Mouse (Mus musculus) embryonic facial prominence, embryonic 15.5 days (tissue): ENCODE measurements around the gene Olfr918. TPM values are rescaled to one million over a fixed set of nuclear protein-coding genes. Genes with fewer than 3 reads are reported as not detected.

Source experiments
- ATAC-seq: fragments of 200-750 bp; cut with Nextera tagmentation; 2 replicates; pipeline ENCODE4 v1.8.0; 2017; ENCODE audit warnings: low read depth, moderate TSS enrichment; ENCODE audit not compliant: insufficient number of reproducible peaks, low FRiP score, low TSS enrichment
- H3K27ac ChIP-seq: fragments of 300-500 bp; sonication (generic); replicated peaks from 2 replicates; pipeline ENCODE4 v1.5.1; 2015; ENCODE audit warnings: mild to moderate bottlenecking, inconsistent platforms
- H3K27me3 ChIP-seq: fragments of 300-500 bp; sonication (generic); 2 replicates; pipeline ENCODE4 v1.6.1; 2015; ENCODE audit warnings: inconsistent platforms
- H3K36me3 ChIP-seq: fragments of 300-500 bp; sonication (generic); 2 replicates; pipeline ENCODE4 v1.6.1; 2015; ENCODE audit warnings: mild to moderate bottlenecking, inconsistent platforms
- H3K4me1 ChIP-seq: fragments of 300-500 bp; sonication (generic); 2 replicates; pipeline ENCODE4 v1.6.1; 2015; ENCODE audit warnings: inconsistent platforms
- H3K4me2 ChIP-seq: fragments of 300-500 bp; sonication (generic); replicated peaks from 2 replicates; pipeline ENCODE4 v1.6.1; 2015; ENCODE audit warnings: mild to moderate bottlenecking, inconsistent platforms
- H3K4me3 ChIP-seq: fragments of 300-500 bp; sonication (generic); replicated peaks from 2 replicates; pipeline ENCODE4 v1.5.1; 2015; ENCODE audit warnings: mild to moderate bottlenecking, inconsistent platforms
- H3K9ac ChIP-seq: fragments of 300-500 bp; sonication (generic); 2 replicates; pipeline ENCODE4 v1.6.1; 2015; ENCODE audit warnings: inconsistent platforms
- H3K9me3 ChIP-seq: fragments of 300-500 bp; sonication (generic); replicated peaks from 2 replicates; pipeline ENCODE4 v1.6.1; 2016; ENCODE audit warnings: inconsistent platforms
- WGBS: fragments of 180-500 bp; shearing (Covaris S2); methylation state at CpG from one replicate; pipeline ENCODE4 v1.1.7; 2015; 5-methylcytosine and 5-hydroxymethylcytosine counted together
- polyA plus RNA-seq: library from polyadenylated mRNA; unstranded; fragments of >200 nt; fragmentation: Nextera tagmentation; extraction: Ambion mirVana; gene quantifications from 2 replicates; pipeline ENCODE4 v1.2.1, GENCODE M21; 2015

Olfr918 gene
- polyA plus RNA-seq = 0.05 TPM in 1 of 2 replicates, not detected in the other

- H3K9ac ChIP-seq = no peak within 1 kb of the TSS
- H3K4me3 ChIP-seq = no peak within 1 kb of the TSS
- H3K27ac ChIP-seq = no peak within 1 kb of the TSS
- no peak within 1 kb of the TSS for H3K4me2 ChIP-seq
- no peaks in the 10 kb centered on the region for H3K9me3 ChIP-seq
- H3K4me1 ChIP-seq = no peaks in the 10 kb centered on the region
- H3K27me3 ChIP-seq = no peaks in the 10 kb centered on the region
- no peak for ATAC-seq
- no peaks in the 10 kb centered on the region for H3K36me3 ChIP-seq
- WGBS = 81% methylated on average over 2 of the region's 2 CpGs
Observed at GRCm38 (mm10) chr9:38674501-38674900, at the start of gene Olfr918. TSS of gene Olfr918 (minus strand) at chr9:38674601.

DNA sequence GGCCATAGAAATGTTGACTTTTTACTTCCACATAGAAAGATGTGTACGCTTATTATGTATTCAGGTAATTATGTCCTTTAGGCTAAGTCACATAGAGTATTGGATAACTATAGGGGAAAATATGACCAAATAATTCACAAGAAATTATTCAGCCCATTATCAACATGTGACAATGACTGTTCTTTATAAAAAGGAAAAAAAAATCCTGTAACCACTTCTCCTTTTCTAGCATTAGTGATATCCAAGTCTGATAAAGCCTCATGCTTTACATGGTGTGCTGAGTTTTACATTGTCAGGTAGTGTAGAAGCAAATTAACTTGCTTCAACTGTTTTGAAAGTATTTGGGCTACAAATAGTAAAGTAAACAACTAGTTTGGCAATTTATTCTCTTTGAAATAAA is 49.6 kb upstream of the Olfr918 start:
- ATAC-seq = no peak
- H3K4me1 ChIP-seq = peaks cover 7% of the 10 kb centered on the region
- H3K27me3 ChIP-seq = no peaks in the 10 kb centered on the region
- no peak overlapping the region for H3K4me3 ChIP-seq
- no peak overlapping the region for H3K9ac ChIP-seq
- H3K27ac ChIP-seq = no peak overlapping the region
- 94% methylated on average over 1 of the region's 1 CpGs for WGBS
- H3K4me2 ChIP-seq = no peak overlapping the region
- no peaks in the 10 kb centered on the region for H3K9me3 ChIP-seq
- peaks cover 31% of the 10 kb centered on the region for H3K36me3 ChIP-seq

- peak overlapping the region; percentile 52 for H3K4me3 ChIP-seq
- peak; percentile 76; the same call in 1 of the 2 replicates for ATAC-seq
- H3K4me1 ChIP-seq = peaks cover 8% of the 10 kb centered on the region
- no peaks in the 10 kb centered on the region for H3K27me3 ChIP-seq
- peak overlapping the region; percentile 31 for H3K9ac ChIP-seq
- H3K36me3 ChIP-seq = peaks cover 9% of the 10 kb centered on the region; the same call in 1 of the 2 replicates
- peak overlapping the region; percentile 79 for H3K27ac ChIP-seq
- H3K9me3 ChIP-seq = no peaks in the 10 kb centered on the region
- peak overlapping the region; percentile 61 for H3K4me2 ChIP-seq
- WGBS = 1% methylated on average over 3 of the region's 3 CpGs
Observed at GRCm38 (mm10) chr9:38718927-38719441, 44.6 kb upstream of the Olfr918 start.

DNA sequence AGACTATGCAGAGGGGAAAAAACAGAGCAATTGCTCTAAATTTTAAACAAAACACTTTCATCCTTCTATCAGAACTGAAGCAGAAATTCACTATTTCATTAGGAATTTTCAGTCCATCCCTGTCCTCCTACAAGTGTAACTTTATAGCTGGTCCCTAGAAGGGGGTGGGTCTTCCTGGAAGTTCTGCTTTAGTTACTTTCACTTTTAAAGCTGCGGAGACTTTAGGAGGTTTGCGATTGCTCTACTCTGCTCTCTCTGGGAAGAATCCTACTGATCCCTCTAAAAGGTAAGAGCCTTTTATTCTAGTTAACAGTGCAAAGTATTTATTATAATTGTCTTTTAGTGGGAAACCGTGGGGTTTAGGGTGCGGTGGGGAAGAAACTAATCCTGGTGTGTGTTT is 43.7 kb upstream of the Olfr918 start, which contains the start of gene Vwa5a:
Gene Vwa5a (plus strand): TSS at position 167 of the 400 bp plus-strand sequence.
- 0% methylated on average over 4 of the region's 4 CpGs for WGBS
- Histone ChIP-seq H3K27me3 (no peaks in the 10 kb centered on the region), H3K4me1 (peaks cover 8% of the 10 kb centered on the region), H3K9ac (peak within 1 kb of the TSS; percentile 31), H3K36me3 (peaks cover 3% of the 10 kb centered on the region; the same call in 1 of the 2 replicates), H3K4me2 (peak within 1 kb of the TSS; percentile 61), H3K27ac (peak within 1 kb of the TSS; percentile 79), H3K4me3 (peak within 1 kb of the TSS; percentile 52), H3K9me3 (no peaks in the 10 kb centered on the region)
- 0 out of 2 replicates have a peak, but pooled peaks have one; percentile 67 for ATAC-seq

DNA sequence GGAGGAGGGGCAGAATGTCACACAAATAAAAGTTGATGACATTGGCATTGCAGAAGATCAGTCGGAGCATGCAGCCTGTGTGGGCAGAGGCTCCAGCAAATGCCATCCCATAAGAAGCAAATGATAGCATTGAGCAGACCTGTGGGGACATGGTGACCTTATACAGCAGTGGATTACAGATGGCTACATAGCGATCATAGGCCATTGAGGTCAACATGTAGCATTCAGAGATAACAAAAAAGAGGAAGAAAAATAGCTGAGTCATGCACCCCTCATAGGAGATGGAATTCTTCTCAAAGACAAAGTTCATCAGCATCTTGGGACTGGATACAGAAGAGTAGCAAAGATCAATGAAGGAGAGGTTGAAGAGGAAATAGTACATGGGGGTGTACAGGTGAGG is 1.5 kb downstream of the Olfr918 start:
- H3K4me1 ChIP-seq = no peaks in the 10 kb centered on the region
- H3K27me3 ChIP-seq = no peaks in the 10 kb centered on the region
- 79% methylated on average over 2 of the region's 2 CpGs for WGBS

DNA sequence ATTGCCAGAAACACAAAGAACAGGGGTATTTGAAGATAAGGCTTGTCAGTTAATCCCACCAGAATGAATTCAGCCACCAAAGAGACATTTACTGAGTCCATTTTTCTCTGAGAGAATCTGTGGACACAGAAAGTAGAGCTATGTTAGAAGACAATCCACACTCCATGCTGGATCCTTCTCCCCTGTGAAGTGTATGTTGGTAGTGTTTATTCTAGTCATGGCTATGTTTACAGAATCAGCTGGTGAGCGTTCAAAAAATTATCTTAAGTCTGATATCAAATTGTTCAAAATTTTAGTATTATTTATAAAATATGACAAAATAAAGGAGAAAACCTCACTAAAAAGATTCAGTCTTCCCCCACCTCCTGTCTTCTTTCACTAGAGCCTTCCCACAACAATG is 8.7 kb downstream of the Olfr918 start, which contains the start of gene Olfr917:
Gene Olfr917 (minus strand): TSS at position 101 of the 400 bp plus-strand sequence.
- Histone ChIP-seq H3K27ac (no peak within 1 kb of the TSS), H3K27me3 (no peaks in the 10 kb centered on the region), H3K9ac (no peak within 1 kb of the TSS), H3K9me3 (no peaks in the 10 kb centered on the region), H3K36me3 (no peaks in the 10 kb centered on the region), H3K4me1 (no peaks in the 10 kb centered on the region), H3K4me2 (no peak within 1 kb of the TSS), H3K4me3 (no peak within 1 kb of the TSS)
- 88% methylated on average over 1 of the region's 1 CpGs for WGBS
- no peak for ATAC-seq

More for the DNA sequence above, 1.5 kb downstream of the Olfr918 start:
- no peak for ATAC-seq
- H3K9ac ChIP-seq = no peak overlapping the region
- no peak overlapping the region for H3K4me2 ChIP-seq
- no peaks in the 10 kb centered on the region for H3K36me3 ChIP-seq
- no peaks in the 10 kb centered on the region for H3K9me3 ChIP-seq
- no peak overlapping the region for H3K27ac ChIP-seq
- no peak overlapping the region for H3K4me3 ChIP-seq

- Histone ChIP-seq H3K27ac (no peak within 1 kb of the TSS), H3K4me2 (no peak within 1 kb of the TSS), H3K4me1 (no peaks in the 10 kb centered on the region), H3K27me3 (no peaks in the 10 kb centered on the region), H3K9me3 (no peaks in the 10 kb centered on the region), H3K36me3 (no peaks in the 10 kb centered on the region), H3K4me3 (no peak within 1 kb of the TSS), H3K9ac (no peak within 1 kb of the TSS)
- 55% methylated on average over 1 of the region's 1 CpGs for WGBS
- no peak for ATAC-seq
Observed at GRCm38 (mm10) chr9:38659775-38660174, 14.6 kb downstream of the Olfr918 start, which contains the start of gene Olfr916. TSS of gene Olfr916 (minus strand) at chr9:38659875.

DNA sequence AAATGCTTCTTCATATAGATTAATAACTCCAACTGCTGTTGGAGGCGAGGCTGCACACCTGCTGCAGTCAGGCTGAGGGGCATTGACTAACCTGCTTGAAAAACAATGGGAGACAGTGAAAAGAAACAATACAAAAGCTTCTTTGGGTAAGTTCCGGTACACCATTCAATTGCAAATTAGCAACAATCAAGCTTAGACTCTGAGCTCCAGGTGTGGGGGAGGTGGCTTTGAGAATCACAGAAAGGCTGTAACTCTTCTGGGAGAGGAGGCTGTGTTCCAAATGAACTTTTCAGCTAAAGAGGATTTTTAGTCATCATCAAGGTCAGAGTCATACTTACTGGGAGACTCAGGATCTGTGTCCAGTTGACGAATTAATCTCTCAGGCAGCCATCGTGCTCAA is 42.0 kb downstream of the Olfr918 start:
- H3K4me3 ChIP-seq = no peak overlapping the region
- H3K9ac ChIP-seq = no peak overlapping the region
- 79% methylated on average over 4 of the region's 4 CpGs for WGBS
- H3K27ac ChIP-seq = no peak overlapping the region
- H3K27me3 ChIP-seq = no peaks in the 10 kb centered on the region
- ATAC-seq = no peak
- no peaks in the 10 kb centered on the region for H3K36me3 ChIP-seq
- no peaks in the 10 kb centered on the region for H3K9me3 ChIP-seq
- no peak overlapping the region for H3K4me2 ChIP-seq
- H3K4me1 ChIP-seq = no peaks in the 10 kb centered on the region

Other genes with a start within 250 kb of the Olfr918 start
- gene Olfr901, start 245.1 kb downstream of the Olfr918 start, polyA plus RNA-seq = not detected in 2 replicates
- not detected in 2 replicates for gene Olfr902, start 226.9 kb downstream of the Olfr918 start, polyA plus RNA-seq
- not detected in 2 replicates for gene Olfr904, start 211.5 kb downstream of the Olfr918 start, polyA plus RNA-seq
- 0.05 TPM in 1 of 2 replicates, not detected in the other for gene Olfr905, start 203.5 kb downstream of the Olfr918 start, polyA plus RNA-seq
- not detected in 2 replicates for gene Olfr906, start 187.5 kb downstream of the Olfr918 start, polyA plus RNA-seq
- not detected in 2 replicates for gene Olfr907, start 178.8 kb downstream of the Olfr918 start, polyA plus RNA-seq
- not detected in 2 replicates for gene Olfr911-ps1, start 153.0 kb downstream of the Olfr918 start, polyA plus RNA-seq
- 0.11 TPM in 1 of 2 replicates, not detected in the other for gene Olfr910, start 136.8 kb downstream of the Olfr918 start, polyA plus RNA-seq
- not detected in 2 replicates for gene Olfr912, start 94.4 kb downstream of the Olfr918 start, polyA plus RNA-seq
- gene Olfr913, start 81.8 kb downstream of the Olfr918 start, polyA plus RNA-seq = not detected in 2 replicates
- gene Olfr914, start 69.5 kb downstream of the Olfr918 start, polyA plus RNA-seq = not detected in 2 replicates
- gene Olfr916, start 14.7 kb downstream of the Olfr918 start, polyA plus RNA-seq = not detected in 2 replicates
- not detected in 2 replicates for gene Olfr917, start 8.8 kb downstream of the Olfr918 start, polyA plus RNA-seq
- gene Olfr919, start 29.1 kb upstream of the Olfr918 start, polyA plus RNA-seq = not detected in 2 replicates
- gene Vwa5a, start 43.7 kb upstream of the Olfr918 start, polyA plus RNA-seq = 28.9 and 30.4 TPM in 2 replicates
- gene Olfr920, start 77.7 kb upstream of the Olfr918 start, polyA plus RNA-seq = 0.04 TPM in 1 of 2 replicates, not detected in the other
- not detected in 2 replicates for gene Olfr921, start 98.5 kb upstream of the Olfr918 start, polyA plus RNA-seq
- not detected in 2 replicates for gene Olfr922, start 140.0 kb upstream of the Olfr918 start, polyA plus RNA-seq
- 0.70 and 0.88 TPM in 2 replicates for gene Olfr923, start 151.9 kb upstream of the Olfr918 start, polyA plus RNA-seq
- gene Olfr924, start 169.8 kb upstream of the Olfr918 start, polyA plus RNA-seq = 0.08 TPM in 1 of 2 replicates, not detected in the other
- not detected in 2 replicates for gene Olfr26, start 180.5 kb upstream of the Olfr918 start, polyA plus RNA-seq
- gene Olfr926, start 202.5 kb upstream of the Olfr918 start, polyA plus RNA-seq = not detected in 2 replicates